Comparison of ENCODE assay signal across 8 mouse cellular contexts in genomic region chr3:88677399-88677798, GRCm38 (mm10). TPM values are rescaled to one million over a fixed set of nuclear protein-coding genes. Genes with fewer than 3 reads are reported as not detected.
DNase-seq lines count a peak whose midpoint lies in the region; ATAC-seq and TF ChIP-seq lines count a peak whose summit lies in the region.

No protein-coding gene starts in this region.

- WGBS in hindbrain, embryonic 14.5 days: 14% methylated on average over 11 of the region's 11 CpGs
- WGBS in small intestine, adult 2 months: 5% methylated on average over 11 of the region's 11 CpGs

- H3K4me3 ChIP-seq in hindbrain, embryonic 14.5 days (replicated peaks; ENCODE audit: low read length): peak overlapping the region; percentile 11; the same call in 1 of the 2 replicates
- peak overlapping the region; percentile 58 for H3K4me3 ChIP-seq in small intestine, adult 2 months (ENCODE audit: low read depth, low read length)

- H3K9ac ChIP-seq in hindbrain, embryonic 14.5 days: peak overlapping the region; percentile 24; the same call in 1 of the 2 replicates

- H3K4me2 ChIP-seq in hindbrain, embryonic 14.5 days (replicated peaks): peak overlapping the region; percentile 50

- intact Hi-C loops in left cerebral cortex, postnatal 25 days (cut with DNase I): loop anchor here (5.0 kb wide), 1 partner anchor 60 kb away; no protein-coding TSS in a partner anchor

- ATAC-seq in hindbrain, embryonic 14.5 days (ENCODE audit: low FRiP score): peak; percentile 70; the same call in 1 of the 2 replicates

- H3K27me3 ChIP-seq in hindbrain, embryonic 14.5 days (ENCODE audit: control insufficient read depth, insufficient read depth, low read length): no peaks in the 10 kb centered on the region
- H3K27me3 ChIP-seq in small intestine, adult 2 months (ENCODE audit: control insufficient read depth, insufficient read depth, low read length): no peaks in the 10 kb centered on the region

- peak; percentile 47 to 60 for DNase-seq in left cerebral cortex, adult 18-20 months (ENCODE audit: low spot score in 2 of 2)
- DNase-seq in left cerebral cortex, adult 8-10 months (ENCODE audit: low spot score in 2 of 2): no peak
- DNase-seq in cerebellum, adult 8-10 months: peak; percentile 80
- peak; percentile 83 for DNase-seq in forelimb bud, embryonic 11.5 days (ENCODE audit: low read depth, low spot score)
- DNase-seq in hindbrain, embryonic 14.5 days (ENCODE audit: low spot score): peak; percentile 87
- peak; percentile 47 to 64 for DNase-seq in left cerebral cortex, postnatal 25 days (ENCODE audit: low spot score in 2 of 2)
- DNase-seq in mesoderm, embryonic 11.5 days (ENCODE audit: low read depth, low spot score): peak; percentile 86

- H3K9me3 ChIP-seq in hindbrain, embryonic 14.5 days (ENCODE audit: control insufficient read depth, low read length): no peaks in the 10 kb centered on the region

- peak; percentile 61; the same call in 1 of the 2 replicates for TF ChIP-seq CTCF in small intestine, adult 2 months (IDR thresholded peaks at IDR 0.05; ENCODE audit: extremely low read depth, insufficient read length, insufficient replicate concordance, low read depth, low read length)

- H3K4me1 ChIP-seq in hindbrain, embryonic 14.5 days (replicated peaks; ENCODE audit: control insufficient read depth, insufficient read depth, low read length): no peaks in the 10 kb centered on the region
- no peaks in the 10 kb centered on the region for H3K4me1 ChIP-seq in small intestine, adult 2 months (ENCODE audit: control insufficient read depth, insufficient read depth, insufficient read length, low read length)

- no peaks in the 10 kb centered on the region for H3K36me3 ChIP-seq in hindbrain, embryonic 14.5 days (replicated peaks; ENCODE audit: control insufficient read depth, insufficient read depth)
- H3K36me3 ChIP-seq in small intestine, adult 2 months (ENCODE audit: control insufficient read depth, insufficient read depth, low read length): no peaks in the 10 kb centered on the region

- no peak for TF ChIP-seq POLR2A in small intestine, adult 2 months (IDR thresholded peaks at IDR 0.05; ENCODE audit: low read depth, low read length)

- H3K27ac ChIP-seq in hindbrain, embryonic 14.5 days: no peak overlapping the region
- H3K27ac ChIP-seq in small intestine, adult 2 months (ENCODE audit: insufficient read depth, low read depth, low read length): no peak overlapping the region

RNA-seq across cellular contexts. Expression of gene Khdc4, which starts 8.2 kb away (rescaled TPM):
- 10 to 100 TPM; 56.8 to 57.8 TPM for total RNA-seq in left cerebral cortex, adult 18-20 months (2021)
- 10 to 100 TPM; 46.2 to 57.4 (median 51.3) TPM for total RNA-seq in left cerebral cortex, adult 8-10 months (2022)
- 79.3 and 86.7 TPM in 2 replicates for polyA plus RNA-seq in hindbrain, embryonic 14.5 days (2014; fragmentation: Nextera tagmentation; extraction: Ambion mirVana)
- total RNA-seq in left cerebral cortex, postnatal 25 days (2021): 10 to 100 TPM; 54.0 to 57.1 TPM
- 20.2 and 23.2 TPM in 2 replicates for polyA plus RNA-seq in small intestine, adult 2 months (2012; rRNA removed)

RNA-seq across cellular contexts. Expression of gene Rxfp4, which starts 24.5 kb away (rescaled TPM):
- total RNA-seq in left cerebral cortex, adult 18-20 months (2021): not detected
- not detected for total RNA-seq in left cerebral cortex, adult 8-10 months (2022)
- polyA plus RNA-seq in hindbrain, embryonic 14.5 days (2014; fragmentation: Nextera tagmentation; extraction: Ambion mirVana): not detected in 2 replicates
- total RNA-seq in left cerebral cortex, postnatal 25 days (2021): not detected
- polyA plus RNA-seq in small intestine, adult 2 months (2012; rRNA removed): not detected in 2 replicates

RNA-seq across cellular contexts. Expression of gene Rit1, which starts 39.2 kb away (rescaled TPM):
- total RNA-seq in left cerebral cortex, adult 18-20 months (2021): 10 to 100 TPM; 41.4 to 42.9 TPM
- total RNA-seq in left cerebral cortex, adult 8-10 months (2022): 10 to 100 TPM; 36.3 to 42.0 (median 40.6) TPM
- polyA plus RNA-seq in hindbrain, embryonic 14.5 days (2014; fragmentation: Nextera tagmentation; extraction: Ambion mirVana): 66.4 and 66.6 TPM in 2 replicates
- total RNA-seq in left cerebral cortex, postnatal 25 days (2021): 10 to 100 TPM; 49.1 to 49.9 TPM
- 13.2 and 21.5 TPM in 2 replicates for polyA plus RNA-seq in small intestine, adult 2 months (2012; rRNA removed)

Comparison
In these comparisons a context has a peak if more than half of its experiments do, and no peak if none do; other contexts are left out.
1. DNase-seq: peak in left cerebral cortex, adult 18-20 months (2 of 2), cerebellum, adult 8-10 months (single experiment), forelimb bud, embryonic 11.5 days (single experiment), hindbrain, embryonic 14.5 days (single experiment), left cerebral cortex, postnatal 25 days (2 of 2) and mesoderm, embryonic 11.5 days (single experiment); none in left cerebral cortex, adult 8-10 months (0 of 2).